Mouse (Mus musculus) bone marrow macrophage, adult 2 months (primary cell): ENCODE data around the gene Cisd3.

Experiments used
- CTCF ChIP-seq: IDR thresholded peaks from 2 replicates; pipeline ENCODE4 v1.5.1; 2012; ENCODE audit warnings: low read depth, mild to moderate bottlenecking, low read length, moderate library complexity
- POLR2A ChIP-seq: IDR thresholded peaks from 2 replicates; pipeline ENCODE4 v1.6.1; 2012; ENCODE audit warnings: mild to moderate bottlenecking, low read depth, low read length, borderline replicate concordance

- TF ChIP-seq CTCF (no peak), POLR2A (no peak)
These were observed 29.2 kb upstream of the Cisd3 start for GRCm38 (mm10) chr11:97656269-97656971.
